Mouse (Mus musculus) hindbrain, embryonic 12.5 days (tissue): ENCODE measurements at regions not wholly inside any gene's neighbourhood (a gene's known extent, or its start where the extent isn't known, plus 50 kb on each side); places are given as distances from the start of the nearest gene placed in this dataset.
A peak's percentile ranks its signal among the peaks of the same experiment; 100 is the strongest.

Source experiments
- ATAC-seq: fragments of 200-750 bp; cut with Nextera tagmentation; 2 replicates; pipeline ENCODE4 v1.8.0; 2017; ENCODE audit warnings: moderate TSS enrichment; ENCODE audit not compliant: low FRiP score
- H3K27ac ChIP-seq: fragments of 300-500 bp; sonication (generic); 2 replicates; pipeline ENCODE4 v1.5.1; 2016; ENCODE audit warnings: mild to moderate bottlenecking
- H3K27me3 ChIP-seq: fragments of 300-500 bp; sonication (generic); 2 replicates; pipeline ENCODE4 v1.6.1; 2016; ENCODE audit warnings: mild to moderate bottlenecking
- H3K36me3 ChIP-seq: fragments of 300-500 bp; sonication (generic); 2 replicates; pipeline ENCODE4 v1.6.1; 2016; ENCODE audit warnings: mild to moderate bottlenecking
- H3K4me1 ChIP-seq: fragments of 300-500 bp; sonication (generic); 2 replicates; pipeline ENCODE4 v1.6.1; 2016
- H3K4me2 ChIP-seq: fragments of 300-500 bp; sonication (generic); replicated peaks from 2 replicates; pipeline ENCODE4 v1.6.1; 2016; ENCODE audit warnings: mild to moderate bottlenecking
- H3K4me3 ChIP-seq: fragments of 300-500 bp; sonication (generic); 2 replicates; pipeline ENCODE4 v1.5.1; 2016; ENCODE audit warnings: mild to moderate bottlenecking
- H3K9ac ChIP-seq: fragments of 300-500 bp; sonication (generic); 2 replicates; pipeline ENCODE4 v1.6.1; 2016; ENCODE audit warnings: mild to moderate bottlenecking, moderate library complexity
- H3K9me3 ChIP-seq: fragments of 300-500 bp; sonication (generic); replicated peaks from 2 replicates; pipeline ENCODE4 v1.6.1; 2016; ENCODE audit warnings: mild to moderate bottlenecking
- WGBS: fragments of 180-500 bp; shearing (Covaris S2); methylation state at CpG from one replicate; pipeline ENCODE4 v1.1.7; 2016; 5-methylcytosine and 5-hydroxymethylcytosine counted together

DNA sequence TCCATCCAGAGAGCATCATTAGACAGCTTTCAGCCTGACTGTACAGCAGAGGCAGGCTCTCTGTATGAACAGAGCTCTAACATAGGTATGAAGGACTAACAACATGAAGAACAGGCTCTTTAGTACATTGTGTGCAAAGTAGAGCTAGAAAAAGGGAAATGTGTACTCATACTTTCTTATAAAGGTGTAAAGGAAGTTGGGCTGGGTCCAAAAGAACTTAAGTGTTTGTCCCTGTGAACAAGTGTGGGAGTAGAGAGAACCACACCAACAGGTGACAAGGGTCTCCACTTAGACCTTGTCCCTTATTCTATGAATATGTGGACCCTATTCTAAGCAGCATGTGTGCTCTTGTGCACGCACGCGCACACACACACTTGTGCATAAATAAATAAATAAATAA, 127.0 kb downstream of the Zfp706 start:
- H3K4me3 ChIP-seq = no peak overlapping the region
- no peaks in the 10 kb centered on the region for H3K36me3 ChIP-seq
- no peak for ATAC-seq
- H3K4me2 ChIP-seq = no peak overlapping the region
- H3K27me3 ChIP-seq = no peaks in the 10 kb centered on the region
- no peaks in the 10 kb centered on the region for H3K9me3 ChIP-seq
- peaks cover 20% of the 10 kb centered on the region for H3K4me1 ChIP-seq
- H3K9ac ChIP-seq = no peak overlapping the region
- H3K27ac ChIP-seq = no peak overlapping the region
- 94% methylated on average over 3 of the region's 3 CpGs for WGBS

DNA sequence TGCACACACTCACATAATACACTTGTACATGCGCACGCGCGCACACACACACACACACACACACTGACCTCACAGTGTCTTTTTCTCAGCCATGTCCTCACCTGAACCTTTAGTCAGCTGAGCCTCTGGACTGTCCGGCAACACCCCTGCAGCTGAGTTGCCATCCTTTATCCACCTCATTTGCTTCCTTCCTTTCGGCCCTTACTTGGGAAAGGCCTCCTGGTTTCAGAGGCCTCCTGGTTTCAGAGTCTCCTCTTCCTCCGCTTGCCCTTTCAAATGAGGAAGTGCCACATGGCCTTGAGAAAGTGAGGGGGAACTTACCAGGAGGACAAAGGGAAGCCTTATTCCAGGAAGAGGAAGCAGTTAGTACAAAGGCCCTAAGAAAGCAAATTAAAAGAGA, 128.0 kb downstream of the Zfp706 start:
- H3K4me2 ChIP-seq = no peak overlapping the region
- no peak overlapping the region for H3K4me3 ChIP-seq
- H3K27ac ChIP-seq = no peak overlapping the region
- ATAC-seq = no peak
- no peaks in the 10 kb centered on the region for H3K9me3 ChIP-seq
- H3K4me1 ChIP-seq = peaks cover 20% of the 10 kb centered on the region
- no peaks in the 10 kb centered on the region for H3K36me3 ChIP-seq
- no peaks in the 10 kb centered on the region for H3K27me3 ChIP-seq
- no peak overlapping the region for H3K9ac ChIP-seq
- WGBS = 82% methylated on average over 7 of the region's 7 CpGs

DNA sequence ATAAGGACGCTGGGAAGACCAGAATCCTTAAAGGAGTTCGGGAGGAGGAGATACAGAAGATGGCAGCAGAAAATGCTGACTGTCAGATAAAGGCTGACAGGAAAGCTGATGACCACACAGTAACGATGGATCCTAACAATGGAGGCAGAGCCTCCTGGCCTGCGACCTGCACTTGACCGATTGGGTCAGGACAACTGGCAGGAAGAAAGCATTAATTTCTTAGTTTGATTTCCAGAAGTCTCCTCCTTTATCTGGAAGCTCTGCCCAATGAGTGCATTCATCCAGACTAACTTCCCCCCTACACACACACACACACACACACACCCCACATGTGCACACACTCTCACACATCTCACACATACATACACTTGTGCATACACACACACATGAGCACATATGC, 128.6 kb downstream of the Zfp706 start:
- no peak overlapping the region for H3K27ac ChIP-seq
- 30% methylated on average over 5 of the region's 5 CpGs for WGBS

DNA sequence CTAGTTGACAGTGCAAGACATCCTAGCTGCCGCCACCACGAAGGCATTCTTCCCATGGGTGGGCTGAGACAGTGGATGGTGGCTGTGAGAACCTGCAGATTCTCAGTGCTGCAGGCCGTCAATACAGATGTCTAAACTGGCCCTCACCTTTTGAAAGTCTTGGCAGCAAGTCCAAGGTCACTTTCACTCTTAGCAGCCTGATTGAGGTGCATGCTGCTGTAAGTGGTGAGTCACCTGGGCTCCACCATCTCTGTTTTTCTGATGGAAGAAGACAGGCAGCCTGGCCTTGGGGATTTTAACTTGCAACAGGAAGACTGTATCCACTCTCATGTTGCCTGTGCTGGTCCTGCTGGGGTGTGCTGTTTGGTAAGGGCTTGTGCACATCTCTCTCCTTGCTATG, 129.3 kb downstream of the Zfp706 start:
- no peak overlapping the region for H3K27ac ChIP-seq
- WGBS = 82% methylated on average over 3 of the region's 3 CpGs
- no peaks in the 10 kb centered on the region for H3K36me3 ChIP-seq
- H3K4me3 ChIP-seq = no peak overlapping the region
- H3K4me1 ChIP-seq = peaks cover 32% of the 10 kb centered on the region
- H3K4me2 ChIP-seq = no peak overlapping the region
- no peak overlapping the region for H3K9ac ChIP-seq
- no peaks in the 10 kb centered on the region for H3K9me3 ChIP-seq
- ATAC-seq = no peak
- H3K27me3 ChIP-seq = no peaks in the 10 kb centered on the region

More for the DNA sequence above, 128.6 kb downstream of the Zfp706 start:
- Histone ChIP-seq H3K36me3 (no peaks in the 10 kb centered on the region), H3K9me3 (no peaks in the 10 kb centered on the region), H3K9ac (no peak overlapping the region), H3K4me2 (no peak overlapping the region), H3K27me3 (no peaks in the 10 kb centered on the region), H3K4me1 (peaks cover 25% of the 10 kb centered on the region), H3K4me3 (no peak overlapping the region)
- no peak for ATAC-seq

DNA sequence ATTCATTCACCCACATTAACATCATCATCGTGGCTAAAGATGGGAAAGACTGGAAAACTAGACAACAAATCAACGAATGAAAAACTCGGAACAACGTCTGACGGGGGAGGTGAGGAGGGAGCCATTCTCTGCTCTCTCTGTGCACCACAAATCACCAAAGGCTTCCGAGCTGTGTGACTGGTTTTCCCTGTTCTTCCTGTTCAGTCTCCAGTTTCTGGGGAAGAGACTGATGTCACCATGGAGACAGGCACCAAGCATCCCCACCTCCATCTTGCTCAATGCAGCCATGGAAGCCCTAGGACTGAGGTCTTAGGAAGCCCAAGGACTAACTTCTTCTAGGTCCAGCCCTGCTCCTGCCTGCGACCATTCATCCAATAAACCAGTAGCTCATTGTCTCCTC, 130.1 kb downstream of the Zfp706 start:
- Histone ChIP-seq H3K9me3 (no peaks in the 10 kb centered on the region), H3K4me3 (no peak overlapping the region), H3K36me3 (no peaks in the 10 kb centered on the region), H3K27me3 (no peaks in the 10 kb centered on the region), H3K27ac (no peak overlapping the region), H3K4me2 (no peak overlapping the region), H3K9ac (no peak overlapping the region), H3K4me1 (peaks cover 37% of the 10 kb centered on the region)
- WGBS = 71% methylated on average over 7 of the region's 7 CpGs
- no peak for ATAC-seq

DNA sequence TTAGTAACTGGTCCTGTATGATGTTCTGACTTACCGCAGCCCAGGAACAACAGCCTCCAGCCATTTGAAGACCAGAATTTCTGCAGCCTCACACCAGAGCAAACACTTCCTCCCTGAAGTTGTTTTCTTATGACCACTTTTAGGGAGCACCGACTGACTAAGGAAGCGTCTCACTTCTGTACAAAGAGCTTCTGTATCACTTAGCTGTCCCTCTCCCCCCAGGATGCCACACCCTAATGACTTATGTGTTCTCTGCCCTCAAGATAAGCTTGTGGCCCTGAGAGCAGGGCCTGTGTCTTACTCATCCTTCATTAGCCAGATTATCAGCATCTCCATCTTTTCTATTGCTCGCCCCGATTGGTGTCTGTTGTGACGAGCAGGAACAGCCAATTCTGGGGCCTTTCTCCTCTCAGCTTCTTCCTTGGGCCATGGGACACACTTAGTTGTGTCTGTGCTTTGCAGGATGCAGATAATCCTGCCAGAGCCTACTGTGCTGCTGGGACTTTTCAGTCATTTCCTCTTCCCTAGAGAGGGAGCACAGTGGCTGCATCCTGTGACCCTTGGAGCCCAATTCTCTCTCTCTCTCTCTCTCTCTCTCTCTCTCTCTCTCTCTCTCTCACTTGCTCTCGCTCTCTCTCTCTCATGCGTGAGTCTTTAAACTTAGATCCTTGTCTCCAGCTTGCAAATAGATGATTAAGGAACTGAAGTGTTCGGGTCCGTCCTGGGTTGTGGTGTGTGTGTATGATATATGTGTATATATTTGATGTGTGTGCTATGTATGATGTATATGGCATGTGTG, 131.4 kb downstream of the Zfp706 start:
- Histone ChIP-seq H3K27me3 (no peaks in the 10 kb centered on the region), H3K36me3 (no peaks in the 10 kb centered on the region), H3K4me3 (no peak overlapping the region), H3K9ac (no peak overlapping the region), H3K27ac (no peak overlapping the region), H3K9me3 (no peaks in the 10 kb centered on the region), H3K4me1 (peaks cover 37% of the 10 kb centered on the region), H3K4me2 (no peak overlapping the region)
- WGBS = 80% methylated on average over 10 of the region's 10 CpGs
- ATAC-seq = no peak

DNA sequence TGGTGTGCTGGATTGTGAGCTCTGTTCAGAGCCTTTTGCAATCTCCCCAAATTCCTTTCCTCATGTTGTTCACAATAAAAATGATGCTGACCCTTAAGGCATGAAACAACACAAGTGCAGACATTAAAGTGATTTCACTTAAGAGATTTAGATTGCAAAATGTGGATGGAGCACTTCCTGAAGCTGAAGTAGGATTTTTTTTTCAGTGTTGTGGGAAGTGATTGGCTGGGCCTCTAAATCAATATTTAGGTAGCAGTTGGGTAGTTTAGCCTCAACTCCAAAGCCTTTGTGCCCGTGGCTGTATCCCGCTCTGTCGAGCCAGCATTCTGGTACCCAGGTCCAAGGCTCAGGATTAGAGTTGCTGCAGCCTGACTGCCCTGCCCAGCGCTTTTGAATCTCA, 133.0 kb downstream of the Zfp706 start:
- Histone ChIP-seq H3K36me3 (no peaks in the 10 kb centered on the region), H3K9ac (no peak overlapping the region), H3K4me3 (no peak overlapping the region), H3K4me2 (no peak overlapping the region), H3K9me3 (no peaks in the 10 kb centered on the region), H3K27ac (no peak overlapping the region), H3K4me1 (peaks cover 37% of the 10 kb centered on the region), H3K27me3 (no peaks in the 10 kb centered on the region)
- ATAC-seq = no peak
- WGBS = 79% methylated on average over 4 of the region's 4 CpGs

DNA sequence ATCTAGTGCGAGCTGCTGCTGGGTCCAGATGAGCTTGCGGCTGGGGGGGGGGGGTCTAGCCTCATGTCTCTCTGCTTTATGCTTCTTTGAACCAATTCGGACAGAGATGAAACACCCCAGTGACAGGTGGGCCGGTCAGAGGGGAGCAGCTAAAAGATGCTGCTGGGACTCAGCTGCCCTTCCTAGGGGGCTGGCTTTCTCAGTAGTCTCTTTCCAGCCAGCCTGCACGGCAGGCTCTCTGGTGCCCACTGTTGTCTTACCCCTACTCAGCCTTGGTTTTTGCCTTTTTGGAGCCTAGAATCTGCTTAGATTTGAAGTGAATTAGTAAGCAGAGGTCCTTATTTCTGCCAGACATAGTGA, 133.7 kb downstream of the Zfp706 start:
- Histone ChIP-seq H3K9me3 (no peaks in the 10 kb centered on the region), H3K4me3 (no peak overlapping the region), H3K27me3 (no peaks in the 10 kb centered on the region), H3K4me1 (peaks cover 32% of the 10 kb centered on the region), H3K36me3 (no peaks in the 10 kb centered on the region), H3K27ac (peak overlapping the region; percentile 79), H3K4me2 (peak overlapping the region; percentile 29; the same call in 1 of the 2 replicates), H3K9ac (no peak overlapping the region)
- peak; percentile 27 for ATAC-seq
- WGBS = 9% methylated on average over 5 of the region's 5 CpGs

DNA sequence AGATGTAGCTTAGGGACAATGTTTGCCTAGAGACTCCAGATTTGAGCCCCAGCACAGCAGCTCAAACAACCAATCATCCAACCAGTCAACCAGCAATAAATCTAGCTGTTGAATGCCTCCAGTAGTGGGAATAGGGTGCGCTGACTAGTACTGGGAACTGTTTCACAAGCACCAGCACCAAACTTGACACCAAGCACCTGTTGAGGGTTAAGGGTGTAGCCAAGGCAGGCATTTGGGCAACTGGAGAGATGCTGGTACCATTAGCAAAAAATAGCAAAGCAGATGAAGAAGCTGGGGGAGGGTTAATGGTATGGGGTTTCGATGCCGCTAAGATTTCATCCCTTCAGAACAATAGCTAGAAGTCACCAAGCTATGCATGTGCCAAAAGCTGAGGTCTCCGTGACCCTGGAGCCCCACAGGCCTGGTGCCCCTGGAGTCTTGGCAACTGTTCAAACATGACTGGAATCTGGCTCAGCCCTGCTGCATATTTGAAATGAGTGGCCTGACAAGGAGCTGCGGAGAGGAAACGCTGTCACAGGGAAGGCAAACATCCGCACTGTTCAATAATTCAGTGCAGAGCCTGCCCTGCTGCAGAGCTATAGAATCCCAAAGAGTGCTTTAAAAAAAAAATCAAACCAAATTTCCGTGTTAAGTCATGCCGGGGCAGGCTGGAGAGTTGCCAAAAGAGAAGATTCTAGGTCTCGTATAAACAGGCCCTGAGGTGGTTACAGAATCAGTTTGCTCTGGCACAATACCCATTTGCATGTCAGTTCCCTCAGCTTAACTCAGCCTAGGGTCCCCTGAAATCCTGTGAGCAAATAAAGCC, 134.3 kb downstream of the Zfp706 start:
- no peak overlapping the region for H3K9ac ChIP-seq
- H3K27me3 ChIP-seq = no peaks in the 10 kb centered on the region
- H3K9me3 ChIP-seq = no peaks in the 10 kb centered on the region
- peaks cover 26% of the 10 kb centered on the region for H3K4me1 ChIP-seq
- no peaks in the 10 kb centered on the region for H3K36me3 ChIP-seq
- peak overlapping the region; percentile 79 for H3K27ac ChIP-seq
- peak overlapping the region; percentile 29 for H3K4me2 ChIP-seq
- peak; percentile 76 for ATAC-seq
- WGBS = 12% methylated on average over 10 of the region's 10 CpGs
- no peak overlapping the region for H3K4me3 ChIP-seq

DNA sequence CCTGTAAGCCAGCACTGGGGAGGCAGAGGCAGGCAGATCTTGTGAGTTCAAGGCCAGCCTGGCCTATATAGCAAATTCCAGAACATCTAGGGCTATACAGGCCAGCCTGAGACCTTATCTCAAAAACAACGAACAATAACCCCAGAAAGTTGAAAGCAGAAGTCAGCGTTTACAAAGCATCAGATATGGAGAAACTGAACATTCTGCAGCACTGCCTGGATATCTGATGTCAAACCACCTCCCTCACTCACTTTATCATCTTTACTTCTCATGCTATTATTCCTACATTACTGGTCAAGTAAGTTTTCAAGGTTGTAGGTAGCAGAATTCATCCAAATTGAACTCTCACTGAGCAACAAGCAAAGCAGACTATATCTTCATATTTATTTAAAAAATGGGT, 135.0 kb downstream of the Zfp706 start:
- H3K27ac ChIP-seq = 0 out of 2 replicates have a peak overlapping the region, but pooled peaks have one; percentile 79
- no peaks in the 10 kb centered on the region for H3K9me3 ChIP-seq
- H3K4me1 ChIP-seq = peaks cover 20% of the 10 kb centered on the region
- ATAC-seq = no peak
- H3K36me3 ChIP-seq = no peaks in the 10 kb centered on the region
- H3K27me3 ChIP-seq = no peaks in the 10 kb centered on the region
- no peak overlapping the region for H3K9ac ChIP-seq
- no peak overlapping the region for H3K4me2 ChIP-seq
- 94% methylated on average over 2 of the region's 2 CpGs for WGBS
- H3K4me3 ChIP-seq = no peak overlapping the region

DNA sequence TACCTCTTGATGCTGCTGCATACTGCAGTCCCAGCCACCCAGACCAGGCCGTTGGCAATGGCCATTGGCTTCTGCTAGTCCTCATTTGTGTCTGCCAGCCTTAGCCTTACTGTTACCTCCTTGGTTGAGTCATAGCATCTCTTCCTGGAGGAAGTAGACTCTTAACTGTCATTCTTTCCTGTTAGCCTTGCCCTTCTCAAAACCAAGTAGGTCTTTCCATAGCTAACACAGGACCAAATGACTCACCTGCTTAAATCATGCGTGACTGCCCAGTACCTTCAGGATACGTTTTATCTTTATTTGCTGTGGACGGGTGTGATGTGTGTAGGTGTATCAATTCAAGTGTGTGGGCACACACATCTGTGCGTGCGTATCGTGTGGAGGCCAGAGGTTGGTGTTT, 136.9 kb downstream of the Zfp706 start:
- Histone ChIP-seq H3K27me3 (no peaks in the 10 kb centered on the region), H3K4me1 (peaks cover 18% of the 10 kb centered on the region), H3K4me3 (no peak overlapping the region), H3K4me2 (no peak overlapping the region), H3K9ac (no peak overlapping the region), H3K27ac (no peak overlapping the region), H3K36me3 (no peaks in the 10 kb centered on the region), H3K9me3 (no peaks in the 10 kb centered on the region)
- ATAC-seq = no peak
- 94% methylated on average over 7 of the region's 7 CpGs for WGBS

DNA sequence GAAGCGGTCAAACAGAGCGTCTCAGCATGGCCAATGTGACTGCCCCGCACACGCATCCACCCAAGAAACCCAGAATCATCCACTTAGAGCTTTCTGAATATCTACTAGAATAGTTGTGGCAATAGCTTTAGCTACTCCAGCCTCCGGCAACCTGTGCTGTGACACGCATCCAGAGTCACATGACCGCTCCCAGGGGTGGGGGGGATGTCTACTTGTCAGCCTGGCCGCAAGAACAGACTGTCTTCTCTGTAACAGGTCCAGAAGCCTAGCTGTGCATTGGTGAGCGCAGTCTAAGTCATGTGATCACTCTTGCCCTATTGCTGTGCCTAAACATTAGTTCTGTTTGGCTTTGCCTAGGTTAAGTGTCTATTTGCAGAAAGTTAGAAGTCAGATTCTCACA, 137.5 kb downstream of the Zfp706 start:
- H3K9ac ChIP-seq = no peak overlapping the region
- no peaks in the 10 kb centered on the region for H3K36me3 ChIP-seq
- H3K4me3 ChIP-seq = no peak overlapping the region
- peaks cover 18% of the 10 kb centered on the region for H3K4me1 ChIP-seq
- H3K4me2 ChIP-seq = no peak overlapping the region
- 87% methylated on average over 9 of the region's 9 CpGs for WGBS
- H3K27ac ChIP-seq = no peak overlapping the region
- ATAC-seq = no peak
- no peaks in the 10 kb centered on the region for H3K27me3 ChIP-seq
- no peaks in the 10 kb centered on the region for H3K9me3 ChIP-seq

DNA sequence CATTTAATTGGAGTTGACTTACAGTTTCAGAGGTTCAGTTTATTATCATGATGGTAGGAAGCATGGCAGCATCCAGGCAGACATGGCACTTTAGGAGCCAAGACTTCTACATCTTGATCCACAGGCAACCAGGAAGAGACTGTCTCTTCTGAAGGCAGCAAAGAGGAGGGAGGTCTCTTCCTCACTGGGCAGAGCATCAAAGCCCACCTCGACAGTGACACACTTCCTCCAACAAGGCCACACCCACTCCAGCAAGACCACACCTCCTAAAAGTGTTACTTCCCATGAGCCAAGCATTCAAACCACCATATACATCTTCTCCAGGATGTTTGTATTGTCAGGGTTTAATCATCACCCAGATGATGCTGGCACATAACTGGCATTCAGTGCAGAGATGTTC, 141.5 kb downstream of the Zfp706 start:
- H3K9ac ChIP-seq = no peak overlapping the region
- no peaks in the 10 kb centered on the region for H3K4me1 ChIP-seq
- WGBS = 31% methylated on average over 1 of the region's 1 CpGs
- peaks cover 7% of the 10 kb centered on the region; the same call in 1 of the 2 replicates for H3K9me3 ChIP-seq
- H3K4me2 ChIP-seq = no peak overlapping the region
- H3K27ac ChIP-seq = no peak overlapping the region
- H3K4me3 ChIP-seq = no peak overlapping the region
- H3K27me3 ChIP-seq = no peaks in the 10 kb centered on the region
- H3K36me3 ChIP-seq = no peaks in the 10 kb centered on the region
- no peak for ATAC-seq
